Mouse (Mus musculus) forebrain, embryonic 12.5 days (tissue): ENCODE measurements around the gene Gorasp2. TPM values are rescaled to one million over a fixed set of nuclear protein-coding genes. Genes with fewer than 3 reads are reported as not detected.

ENCODE experiments used
- ATAC-seq: fragments of 200-750 bp; cut with Nextera tagmentation; 2 replicates; pipeline ENCODE4 v1.8.0; 2017; ENCODE audit warnings: moderate TSS enrichment; ENCODE audit not compliant: low FRiP score
- H3K27ac ChIP-seq: fragments of 300-500 bp; sonication (generic); 2 replicates; pipeline ENCODE4 v1.5.1; 2016; ENCODE audit warnings: mild to moderate bottlenecking
- H3K27me3 ChIP-seq: fragments of 300-500 bp; sonication (generic); 2 replicates; pipeline ENCODE4 v1.6.1; 2016; ENCODE audit warnings: mild to moderate bottlenecking
- H3K36me3 ChIP-seq: fragments of 300-500 bp; sonication (generic); replicated peaks from 2 replicates; pipeline ENCODE4 v1.6.1; 2016; ENCODE audit warnings: mild to moderate bottlenecking
- H3K4me1 ChIP-seq: fragments of 300-500 bp; sonication (generic); 2 replicates; pipeline ENCODE4 v1.6.1; 2016
- H3K4me2 ChIP-seq: fragments of 300-500 bp; sonication (generic); 2 replicates; pipeline ENCODE4 v1.6.1; 2016; ENCODE audit warnings: mild to moderate bottlenecking, moderate library complexity
- H3K4me3 ChIP-seq: fragments of 300-500 bp; sonication (generic); replicated peaks from 2 replicates; pipeline ENCODE4 v1.5.1; 2016; ENCODE audit warnings: mild to moderate bottlenecking
- H3K9ac ChIP-seq: fragments of 300-500 bp; sonication (generic); 2 replicates; pipeline ENCODE4 v1.6.1; 2016; ENCODE audit warnings: mild to moderate bottlenecking
- H3K9me3 ChIP-seq: fragments of 300-500 bp; sonication (generic); 2 replicates; pipeline ENCODE4 v1.6.1; 2016
- WGBS: fragments of 180-500 bp; shearing (Covaris S2); methylation state at CpG from one replicate; pipeline ENCODE4 v1.1.7; 2016; 5-methylcytosine and 5-hydroxymethylcytosine counted together
- polyA plus RNA-seq: library from polyadenylated mRNA; unstranded; fragments of >200 nt; fragmentation: Nextera tagmentation; extraction: Ambion mirVana; gene quantifications from 2 replicates; pipeline ENCODE4 v1.2.1, GENCODE M21; 2016

Gorasp2 gene
- polyA plus RNA-seq, 1 experiment from 2014 or later, result 127 TPM

DNA sequence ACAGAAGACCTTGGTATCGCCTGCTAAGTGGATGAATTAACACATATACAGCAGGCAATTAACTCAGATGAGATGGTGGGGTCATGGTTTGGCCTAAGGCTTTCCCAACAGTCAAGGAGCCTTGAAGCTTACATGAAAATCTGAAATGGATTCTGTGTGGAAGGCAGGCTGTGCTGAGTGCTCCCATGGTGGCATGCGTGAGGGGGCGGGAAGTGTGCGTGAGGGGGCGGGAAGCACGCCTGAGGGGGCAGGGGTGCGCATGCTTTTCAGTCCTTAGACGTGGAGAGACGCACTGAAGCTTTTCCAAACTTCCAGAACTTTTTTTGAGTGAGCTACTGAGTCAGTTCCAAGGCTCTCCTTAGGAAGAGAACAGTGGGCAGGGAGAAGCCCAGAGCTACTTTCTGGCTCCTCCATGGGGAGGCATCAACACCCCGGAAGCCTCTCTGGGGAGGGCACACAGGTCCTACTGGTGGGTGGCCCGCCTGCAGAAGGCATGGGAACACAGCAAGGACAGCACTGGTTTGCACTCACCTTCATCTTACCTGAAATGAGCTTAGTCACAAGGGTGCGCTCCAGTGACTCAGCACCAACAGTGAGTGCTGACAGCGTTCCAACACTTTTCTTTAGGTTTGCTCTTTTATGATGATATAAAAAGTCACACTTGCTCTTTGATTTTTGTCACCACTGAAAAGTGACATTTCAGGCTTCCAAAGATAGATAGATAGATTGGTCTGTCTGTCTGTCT lies 47.8 kb downstream of the Gorasp2 start:
- Histone ChIP-seq H3K4me3 (no peak overlapping the region), H3K4me1 (peaks cover 5% of the 10 kb centered on the region; the same call in 1 of the 2 replicates), H3K9me3 (no peaks in the 10 kb centered on the region), H3K27ac (no peak overlapping the region), H3K4me2 (no peak overlapping the region), H3K27me3 (no peaks in the 10 kb centered on the region), H3K36me3 (peaks cover 37% of the 10 kb centered on the region), H3K9ac (no peak overlapping the region)
- no peak for ATAC-seq
- WGBS, result 76% methylated on average over 13 of the region's 13 CpGs

DNA sequence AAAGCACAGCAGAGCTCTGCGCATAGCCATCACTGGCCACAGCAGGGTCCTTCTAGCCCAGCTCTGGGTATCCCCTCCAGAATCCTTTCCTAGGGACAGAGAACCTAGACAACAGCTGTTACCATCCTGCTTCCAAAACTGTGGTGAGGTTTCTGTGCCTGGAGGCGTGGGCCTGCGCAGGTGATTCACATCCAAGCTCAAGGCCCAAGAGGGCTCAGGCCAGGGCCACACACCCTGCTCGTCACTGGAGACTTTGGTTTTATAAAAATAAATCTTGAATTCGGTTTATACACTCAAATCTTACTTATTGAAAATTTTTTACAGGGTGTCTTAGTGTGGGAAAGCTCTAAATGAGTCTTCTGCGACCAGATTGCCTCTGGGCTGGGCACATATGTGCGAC lies 48.9 kb downstream of the Gorasp2 start:
- Histone ChIP-seq H3K27me3 (no peaks in the 10 kb centered on the region), H3K9ac (no peak overlapping the region)

DNA sequence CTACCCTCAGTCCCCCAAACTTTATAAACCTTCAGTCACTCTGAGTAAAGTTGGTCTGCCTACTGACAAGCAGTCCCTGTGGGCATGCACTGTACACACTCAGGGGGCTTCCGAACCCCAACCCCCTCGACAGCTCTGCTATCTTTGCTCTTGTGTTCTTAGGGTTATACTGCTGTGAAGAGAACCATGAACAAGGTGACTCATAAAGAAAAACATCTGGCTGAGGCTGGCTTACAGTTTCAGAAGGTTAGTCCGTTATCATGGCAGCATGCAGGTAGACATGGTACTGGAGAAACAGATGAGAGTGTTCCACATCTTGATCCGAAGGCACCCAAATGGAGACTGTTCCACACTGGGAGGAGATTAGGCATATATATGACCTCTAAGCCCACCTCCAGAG lies 49.5 kb downstream of the Gorasp2 start:
- no peak for ATAC-seq
- peaks cover 50% of the 10 kb centered on the region for H3K36me3 ChIP-seq
- 97% methylated on average over 4 of the region's 4 CpGs for WGBS

More for the DNA sequence above, 48.9 kb downstream of the Gorasp2 start:
- H3K9me3 ChIP-seq, result no peaks in the 10 kb centered on the region
- peaks cover 43% of the 10 kb centered on the region for H3K36me3 ChIP-seq
- no peak overlapping the region for H3K4me3 ChIP-seq
- H3K27ac ChIP-seq, result no peak overlapping the region
- no peaks in the 10 kb centered on the region for H3K4me1 ChIP-seq
- 96% methylated on average over 7 of the region's 7 CpGs for WGBS
- no peak for ATAC-seq
- H3K4me2 ChIP-seq, result no peak overlapping the region

DNA sequence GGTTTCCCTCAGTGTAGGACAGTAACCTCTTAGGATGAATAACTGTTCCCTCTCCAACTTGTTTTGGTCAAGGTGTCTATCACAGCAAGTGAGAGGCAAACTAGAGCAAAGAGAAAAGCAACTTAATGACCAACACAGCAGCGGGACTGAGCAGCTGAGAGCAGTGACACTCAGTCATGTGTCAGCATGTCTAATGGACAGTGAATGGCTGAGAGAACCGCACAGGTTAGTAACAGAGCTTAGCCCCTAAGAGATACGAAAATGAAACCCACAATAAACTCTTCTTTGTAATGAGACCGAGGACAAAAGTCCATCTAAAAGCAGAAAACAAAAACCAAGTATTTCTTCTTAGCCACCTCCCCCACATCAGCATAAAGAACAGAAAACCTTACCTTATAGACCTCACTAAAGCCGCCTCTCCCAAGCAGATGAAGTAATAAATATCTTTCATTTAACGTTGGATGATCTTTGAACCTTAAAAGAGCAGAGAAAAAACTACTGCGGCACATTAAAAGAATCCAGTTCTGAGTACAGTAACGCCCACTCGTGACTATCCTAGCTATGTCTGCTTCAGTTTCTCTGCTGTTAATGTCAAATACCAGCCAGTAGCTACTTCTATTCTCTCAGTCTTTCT lies 62.4 kb downstream of the Gorasp2 start:
- no peak for ATAC-seq
- WGBS, result 91% methylated on average over 9 of the region's 9 CpGs
- peaks cover 48% of the 10 kb centered on the region for H3K36me3 ChIP-seq

More for the DNA sequence above, 49.5 kb downstream of the Gorasp2 start:
- Histone ChIP-seq H3K9me3 (no peaks in the 10 kb centered on the region), H3K9ac (no peak overlapping the region), H3K4me2 (no peak overlapping the region), H3K27ac (no peak overlapping the region), H3K4me1 (no peaks in the 10 kb centered on the region), H3K27me3 (no peaks in the 10 kb centered on the region), H3K4me3 (no peak overlapping the region)

DNA sequence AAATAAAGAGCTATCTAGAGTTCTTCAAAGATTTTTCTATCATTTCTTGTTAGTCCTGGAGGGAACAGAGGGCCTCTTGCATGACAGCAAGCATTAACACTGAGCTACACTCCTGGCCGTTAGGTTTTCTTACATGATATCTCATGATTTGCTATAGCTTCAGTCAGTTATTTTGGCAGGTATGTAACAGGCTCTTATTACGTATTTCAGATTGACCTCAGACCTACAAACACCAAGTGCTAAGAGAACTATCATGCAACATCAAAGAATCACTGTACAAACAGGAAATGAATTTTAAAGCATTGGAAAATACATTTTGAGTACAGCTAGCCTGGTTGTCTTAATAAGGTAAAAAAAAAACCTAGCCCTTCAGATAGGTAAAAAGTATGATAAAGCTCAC lies 65.7 kb downstream of the Gorasp2 start:
- Histone ChIP-seq H3K9me3 (no peaks in the 10 kb centered on the region), H3K27me3 (no peaks in the 10 kb centered on the region), H3K4me1 (no peaks in the 10 kb centered on the region), H3K9ac (no peak overlapping the region), H3K4me2 (no peak overlapping the region), H3K36me3 (peaks cover 28% of the 10 kb centered on the region), H3K4me3 (no peak overlapping the region), H3K27ac (no peak overlapping the region)
- WGBS, result 88% methylated on average over 2 of the region's 2 CpGs
- no peak for ATAC-seq

More for the DNA sequence above, 62.4 kb downstream of the Gorasp2 start:
- H3K4me1 ChIP-seq, result no peaks in the 10 kb centered on the region
- H3K9ac ChIP-seq, result no peak overlapping the region
- H3K9me3 ChIP-seq, result no peaks in the 10 kb centered on the region
- no peak overlapping the region for H3K4me2 ChIP-seq
- no peak overlapping the region for H3K4me3 ChIP-seq
- H3K27ac ChIP-seq, result no peak overlapping the region
- H3K27me3 ChIP-seq, result no peaks in the 10 kb centered on the region

DNA sequence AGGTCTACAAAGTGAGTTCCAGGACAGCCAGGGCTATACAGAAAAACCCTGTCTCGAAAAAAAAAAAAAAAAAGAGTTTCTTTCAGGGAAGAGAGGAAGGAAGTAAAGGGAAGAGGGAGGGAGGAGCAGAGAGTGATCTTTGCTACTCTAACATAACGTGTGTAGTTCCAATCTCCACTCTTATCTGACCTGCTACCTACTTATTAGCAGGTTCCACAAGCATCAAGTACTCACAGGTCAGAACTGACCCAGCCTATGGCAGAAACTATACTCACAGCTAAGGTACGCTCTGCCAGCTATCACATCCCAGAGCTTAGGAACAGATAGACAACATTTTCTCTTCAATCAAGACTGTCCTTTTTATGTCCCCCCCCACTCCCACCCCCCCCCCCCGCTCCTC lies 74.2 kb downstream of the Gorasp2 start:
- Histone ChIP-seq H3K36me3 (peaks cover 28% of the 10 kb centered on the region), H3K9me3 (no peaks in the 10 kb centered on the region), H3K9ac (no peak overlapping the region), H3K4me2 (no peak overlapping the region), H3K27ac (no peak overlapping the region), H3K27me3 (no peaks in the 10 kb centered on the region), H3K4me3 (no peak overlapping the region), H3K4me1 (no peaks in the 10 kb centered on the region)
- 82% methylated on average over 4 of the region's 4 CpGs for WGBS
- no peak for ATAC-seq

DNA sequence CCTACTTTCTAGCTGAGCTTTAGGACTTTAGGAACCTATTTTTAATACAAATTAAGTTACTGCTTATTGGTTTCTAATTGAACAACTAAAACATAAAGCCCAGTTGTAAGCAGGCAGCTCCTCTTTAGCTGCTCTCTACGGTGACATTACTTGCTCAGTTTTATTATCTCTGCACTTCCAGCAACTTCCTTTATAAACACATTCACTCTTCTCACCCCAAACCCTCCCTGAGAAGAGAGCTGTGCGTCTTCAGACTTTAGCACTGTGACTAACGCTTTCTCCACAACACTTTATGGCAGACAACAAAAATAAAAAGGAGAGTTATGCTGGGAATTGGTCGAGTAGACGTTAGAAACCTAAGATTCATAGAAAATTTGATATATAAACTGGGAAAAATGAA lies 74.6 kb downstream of the Gorasp2 start:
- H3K36me3 ChIP-seq, result peaks cover 28% of the 10 kb centered on the region

DNA sequence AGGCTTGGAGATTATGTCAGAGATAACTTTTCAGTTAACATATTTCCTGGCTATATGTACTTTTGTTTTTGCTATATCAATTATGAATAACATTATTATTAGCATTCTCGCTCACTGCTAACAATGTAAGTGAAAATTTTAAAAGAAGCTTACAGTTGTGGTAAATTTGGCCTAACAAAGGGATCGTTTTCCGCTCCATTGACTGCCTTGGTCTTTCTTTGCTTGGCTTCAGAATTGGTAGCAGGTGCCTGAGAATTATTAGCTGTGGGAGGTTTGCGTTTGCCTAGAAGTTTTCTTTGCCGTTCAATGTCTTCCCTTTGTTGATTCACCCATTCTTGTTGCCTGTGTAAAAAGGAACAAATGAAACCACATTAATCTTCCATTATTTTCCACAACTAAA lies 80.5 kb downstream of the Gorasp2 start:
- no peak for ATAC-seq
- H3K36me3 ChIP-seq, result peaks cover 48% of the 10 kb centered on the region
- WGBS, result 48% methylated on average over 5 of the region's 5 CpGs

More for the DNA sequence above, 74.6 kb downstream of the Gorasp2 start:
- Histone ChIP-seq H3K4me1 (no peaks in the 10 kb centered on the region), H3K4me2 (no peak overlapping the region), H3K9ac (no peak overlapping the region), H3K27ac (no peak overlapping the region), H3K4me3 (no peak overlapping the region), H3K27me3 (no peaks in the 10 kb centered on the region), H3K9me3 (no peaks in the 10 kb centered on the region)
- 90% methylated on average over 5 of the region's 5 CpGs for WGBS
- no peak for ATAC-seq

DNA sequence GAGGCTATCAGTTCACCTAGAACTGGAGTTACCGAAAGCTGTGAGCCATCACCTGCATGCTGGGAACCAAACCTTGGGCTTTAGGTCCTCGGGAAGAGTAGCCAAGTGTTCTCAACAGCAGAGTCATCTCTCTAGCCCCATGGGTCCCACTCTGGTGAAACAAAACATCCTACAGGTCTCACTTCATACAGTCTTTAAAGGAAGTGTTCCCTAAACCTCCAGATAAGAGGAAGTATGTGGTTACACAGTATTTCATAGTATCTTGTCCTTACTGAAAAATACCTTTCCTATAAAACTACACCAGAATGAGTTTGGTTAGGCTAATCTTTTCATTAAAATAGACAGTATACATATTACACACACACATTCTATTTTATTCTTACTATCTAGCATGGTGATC lies 81.2 kb downstream of the Gorasp2 start:
- H3K27me3 ChIP-seq, result no peaks in the 10 kb centered on the region
- peaks cover 43% of the 10 kb centered on the region for H3K36me3 ChIP-seq
- no peaks in the 10 kb centered on the region for H3K9me3 ChIP-seq
- no peak overlapping the region for H3K4me3 ChIP-seq
- H3K9ac ChIP-seq, result no peak overlapping the region
- peaks cover 4% of the 10 kb centered on the region; the same call in 1 of the 2 replicates for H3K4me1 ChIP-seq
- WGBS, result 76% methylated on average over 2 of the region's 2 CpGs
- H3K27ac ChIP-seq, result peak overlapping the region; percentile 38; the same call in 1 of the 2 replicates
- no peak overlapping the region for H3K4me2 ChIP-seq
- ATAC-seq, result no peak

More for the DNA sequence above, 80.5 kb downstream of the Gorasp2 start:
- Histone ChIP-seq H3K4me2 (no peak overlapping the region), H3K27me3 (no peaks in the 10 kb centered on the region), H3K27ac (no peak overlapping the region; the same call in 1 of the 2 replicates), H3K4me3 (no peak overlapping the region), H3K4me1 (peaks cover 4% of the 10 kb centered on the region; the same call in 1 of the 2 replicates), H3K9me3 (no peaks in the 10 kb centered on the region), H3K9ac (no peak overlapping the region)

DNA sequence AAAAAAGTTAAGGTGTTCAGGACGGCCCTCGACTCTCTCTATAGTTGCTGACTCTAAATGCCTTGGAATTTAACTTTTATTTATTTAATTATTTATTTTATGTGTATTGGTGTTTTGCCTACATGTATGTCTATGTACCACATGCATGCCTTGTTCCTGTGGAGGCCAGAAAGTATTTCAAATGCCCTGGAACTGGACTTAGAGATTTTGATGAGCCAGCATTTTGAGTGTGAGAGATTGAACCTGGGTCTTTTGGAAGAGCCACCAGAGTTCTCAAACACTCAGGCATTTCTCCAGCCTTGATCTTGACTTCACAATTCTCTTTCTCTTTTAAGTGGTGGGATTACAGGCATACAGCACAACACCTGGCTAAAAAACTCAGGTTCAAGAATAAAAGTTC lies 90.3 kb downstream of the Gorasp2 start:
- Histone ChIP-seq H3K9ac (no peak overlapping the region), H3K36me3 (peaks cover 12% of the 10 kb centered on the region), H3K4me3 (no peak overlapping the region), H3K27me3 (no peaks in the 10 kb centered on the region), H3K4me2 (no peak overlapping the region), H3K4me1 (no peaks in the 10 kb centered on the region), H3K27ac (no peak overlapping the region), H3K9me3 (no peaks in the 10 kb centered on the region)
- ATAC-seq, result no peak
- 90% methylated on average over 2 of the region's 2 CpGs for WGBS

DNA sequence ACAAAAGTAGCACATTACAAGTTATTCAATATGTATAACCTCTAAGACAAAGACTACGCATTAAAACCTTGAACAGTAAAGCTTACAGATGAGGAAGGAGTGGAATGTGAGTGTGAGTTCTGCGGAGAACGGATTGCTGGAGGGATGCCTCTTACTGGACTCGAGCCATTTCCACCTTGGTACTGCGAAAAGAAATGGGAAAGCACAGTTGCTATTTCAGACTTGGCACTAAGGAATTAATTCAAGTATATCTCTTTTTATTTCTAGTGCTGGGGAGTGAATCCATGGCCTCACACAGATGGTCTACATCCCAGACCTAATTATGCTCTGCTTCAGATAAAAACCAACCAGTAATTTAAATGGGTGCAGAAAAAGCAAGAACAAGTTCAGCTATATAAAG lies 90.8 kb downstream of the Gorasp2 start:
- Histone ChIP-seq H3K27ac (no peak overlapping the region), H3K9me3 (no peaks in the 10 kb centered on the region), H3K27me3 (no peaks in the 10 kb centered on the region), H3K4me3 (no peak overlapping the region), H3K9ac (no peak overlapping the region), H3K4me1 (no peaks in the 10 kb centered on the region), H3K4me2 (no peak overlapping the region), H3K36me3 (peaks cover 10% of the 10 kb centered on the region)
- WGBS, result 97% methylated on average over 5 of the region's 5 CpGs
- ATAC-seq, result no peak
